Mouse (Mus musculus) limb, embryonic 11.5 days (tissue): ENCODE measurements at regions not wholly inside any gene's neighbourhood (a gene's known extent, or its start where the extent isn't known, plus 50 kb on each side); places are given as distances from the start of the nearest gene placed in this dataset.

Experiments used
- ATAC-seq: fragments of 200-750 bp; cut with Nextera tagmentation; 2 replicates; pipeline ENCODE4 v1.8.0; 2017; ENCODE audit warnings: low read depth; ENCODE audit not compliant: insufficient number of reproducible peaks, low FRiP score, low TSS enrichment
- DNase-seq: peaks from one replicate; pipeline ENCODE4 v3.0.0-alpha.2; 2015; ENCODE audit warnings: low spot score
- H3K27ac ChIP-seq: fragments of 300-500 bp; sonication (generic); replicated peaks from 2 replicates; pipeline ENCODE4 v1.5.1; 2014; ENCODE audit warnings: low read depth, mild to moderate bottlenecking, low read length
- H3K27me3 ChIP-seq: fragments of 300-500 bp; sonication (generic); 2 replicates; pipeline ENCODE4 v1.6.1; 2014; ENCODE audit warnings: mild to moderate bottlenecking, low read length, mixed read lengths; ENCODE audit not compliant: control insufficient read depth, insufficient read depth
- H3K36me3 ChIP-seq: fragments of 300-500 bp; sonication (generic); 2 replicates; pipeline ENCODE4 v1.6.1; 2014; ENCODE audit warnings: mild to moderate bottlenecking, low read length, moderate library complexity, mixed read lengths; ENCODE audit not compliant: control insufficient read depth, insufficient read depth
- H3K4me1 ChIP-seq: fragments of 300-500 bp; sonication (generic); 2 replicates; pipeline ENCODE4 v1.6.1; 2014; ENCODE audit warnings: low read length, mixed read lengths; ENCODE audit not compliant: control insufficient read depth, insufficient read depth
- H3K4me2 ChIP-seq: fragments of 300-500 bp; sonication (generic); 2 replicates; pipeline ENCODE4 v1.6.1; 2014; ENCODE audit warnings: low read depth, mild to moderate bottlenecking, moderate library complexity; ENCODE audit not compliant: severe bottlenecking
- H3K4me3 ChIP-seq: fragments of 300-500 bp; sonication (generic); 2 replicates; pipeline ENCODE4 v1.5.1; 2014; ENCODE audit warnings: low read depth, low read length
- H3K9ac ChIP-seq: fragments of 300-500 bp; sonication (generic); 2 replicates; pipeline ENCODE4 v1.6.1; 2014; ENCODE audit warnings: mild to moderate bottlenecking, low read length
- H3K9me3 ChIP-seq: fragments of 300-500 bp; sonication (generic); 2 replicates; pipeline ENCODE4 v1.6.1; 2016; ENCODE audit warnings: low read length; ENCODE audit not compliant: control insufficient read depth
- WGBS: fragments of 180-500 bp; shearing (Covaris S2); extraction: QIAGEN DNeasy Blood & Tissue Kit; methylation state at CpG from one replicate; pipeline ENCODE4 v1.1.7; 2014; 5-methylcytosine and 5-hydroxymethylcytosine counted together

DNA sequence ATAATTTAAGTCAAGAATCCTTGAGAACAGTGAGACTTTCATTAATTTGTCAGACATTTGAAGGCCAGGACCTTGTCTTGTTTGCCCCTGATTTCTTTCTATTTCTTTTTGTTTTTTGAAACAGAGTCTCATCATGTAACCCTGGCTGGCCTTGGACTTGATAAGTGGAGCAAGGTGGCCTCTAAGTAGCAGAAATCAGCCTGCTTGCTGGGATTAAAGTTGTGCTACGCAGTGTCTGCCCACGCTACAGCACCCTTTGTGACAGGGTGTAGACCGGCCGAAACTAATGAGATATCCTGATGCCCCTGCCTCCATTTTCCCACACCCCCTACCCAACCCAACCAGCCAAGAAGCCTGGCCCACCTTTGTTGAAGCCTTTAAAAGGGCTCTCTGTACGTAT lies 108.6 kb downstream of the Gja1 start:
- WGBS: 95% methylated on average over 5 of the region's 5 CpGs
- Histone ChIP-seq H3K4me1 (no peaks in the 10 kb centered on the region), H3K9ac (no peak overlapping the region), H3K4me3 (no peak overlapping the region), H3K27ac (no peak overlapping the region), H3K36me3 (no peaks in the 10 kb centered on the region), H3K9me3 (no peaks in the 10 kb centered on the region), H3K27me3 (no peaks in the 10 kb centered on the region), H3K4me2 (no peak overlapping the region)
- no peak for ATAC-seq
- DNase-seq: no peak

- no peaks in the 10 kb centered on the region for H3K36me3 ChIP-seq
- no peak overlapping the region for H3K9ac ChIP-seq
- no peak overlapping the region for H3K27ac ChIP-seq
- H3K4me2 ChIP-seq: no peak overlapping the region
- H3K4me1 ChIP-seq: no peaks in the 10 kb centered on the region
- no peaks in the 10 kb centered on the region for H3K27me3 ChIP-seq
- H3K9me3 ChIP-seq: no peaks in the 10 kb centered on the region
- 63% methylated on average over 6 of the region's 6 CpGs for WGBS
- DNase-seq (no peak), ATAC-seq (no peak)
- H3K4me3 ChIP-seq: no peak overlapping the region
These were observed 109.5 kb downstream of the Gja1 start for GRCm38 (mm10) chr10:56486584-56486983.

DNA sequence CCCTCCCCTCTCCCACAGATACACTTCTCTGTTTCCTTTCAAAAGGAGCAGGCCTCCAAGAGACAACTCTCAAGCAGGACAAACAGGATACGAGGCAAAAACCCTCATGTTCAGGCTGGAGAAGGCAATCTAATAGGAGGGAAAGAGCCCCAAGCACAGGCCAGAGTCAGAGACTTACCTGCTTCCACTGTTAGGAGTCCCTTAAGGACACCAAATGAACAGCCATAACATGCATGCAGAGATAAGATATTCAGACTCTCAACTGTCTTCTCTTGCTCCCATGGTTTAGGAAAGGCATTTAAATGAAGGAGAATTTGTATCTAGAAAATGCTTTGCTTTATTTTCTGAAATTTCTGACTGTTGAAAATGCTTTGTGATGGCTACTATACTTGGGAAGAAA lies 116.3 kb downstream of the Gja1 start:
- WGBS: 67% methylated on average over 1 of the region's 1 CpGs
- no peak overlapping the region for H3K9ac ChIP-seq
- no peak overlapping the region for H3K4me2 ChIP-seq

GRCm38 (mm10) chr10:56495352-56495751 lies 118.2 kb downstream of the Gja1 start:
- H3K9ac ChIP-seq: no peak overlapping the region
- H3K4me2 ChIP-seq: no peak overlapping the region
- DNase-seq: no peak
- H3K4me3 ChIP-seq: no peak overlapping the region
- 61% methylated on average over 4 of the region's 4 CpGs for WGBS
- H3K27me3 ChIP-seq: no peaks in the 10 kb centered on the region
- H3K4me1 ChIP-seq: no peaks in the 10 kb centered on the region
- no peak overlapping the region for H3K27ac ChIP-seq
- no peak for ATAC-seq
- H3K9me3 ChIP-seq: no peaks in the 10 kb centered on the region
- no peaks in the 10 kb centered on the region for H3K36me3 ChIP-seq

More for the DNA sequence above, 116.3 kb downstream of the Gja1 start:
- Histone ChIP-seq H3K9me3 (no peaks in the 10 kb centered on the region), H3K4me1 (no peaks in the 10 kb centered on the region), H3K27ac (no peak overlapping the region), H3K27me3 (no peaks in the 10 kb centered on the region), H3K36me3 (no peaks in the 10 kb centered on the region), H3K4me3 (no peak overlapping the region)
- DNase-seq (no peak), ATAC-seq (no peak)

DNA sequence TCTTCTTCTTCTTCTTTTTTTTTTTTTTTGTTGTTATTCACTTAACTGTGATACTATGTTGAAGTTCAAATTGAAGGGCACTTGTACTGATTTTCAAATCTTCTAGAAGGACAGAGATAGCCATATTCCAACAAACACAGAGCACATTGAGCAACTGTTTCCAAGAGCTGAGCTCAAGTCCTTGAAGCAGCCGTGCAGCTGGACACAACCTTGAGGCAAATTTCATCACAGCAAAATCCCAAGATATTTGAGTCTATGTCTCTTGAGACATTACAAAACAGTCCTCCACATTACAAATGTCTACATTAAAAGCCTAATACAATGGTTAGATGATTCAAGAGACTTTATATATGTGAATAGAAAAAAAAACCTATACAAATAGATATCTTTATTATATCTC lies 141.9 kb downstream of the Gja1 start:
- no peaks in the 10 kb centered on the region for H3K4me1 ChIP-seq
- no peaks in the 10 kb centered on the region for H3K27me3 ChIP-seq
- no peak for ATAC-seq
- H3K9ac ChIP-seq: no peak overlapping the region
- no peak overlapping the region for H3K4me2 ChIP-seq
- no peak overlapping the region for H3K27ac ChIP-seq
- H3K36me3 ChIP-seq: no peaks in the 10 kb centered on the region
- no peaks in the 10 kb centered on the region for H3K9me3 ChIP-seq
- 98% methylated on average over 1 of the region's 1 CpGs for WGBS
- DNase-seq: no peak
- no peak overlapping the region for H3K4me3 ChIP-seq

DNA sequence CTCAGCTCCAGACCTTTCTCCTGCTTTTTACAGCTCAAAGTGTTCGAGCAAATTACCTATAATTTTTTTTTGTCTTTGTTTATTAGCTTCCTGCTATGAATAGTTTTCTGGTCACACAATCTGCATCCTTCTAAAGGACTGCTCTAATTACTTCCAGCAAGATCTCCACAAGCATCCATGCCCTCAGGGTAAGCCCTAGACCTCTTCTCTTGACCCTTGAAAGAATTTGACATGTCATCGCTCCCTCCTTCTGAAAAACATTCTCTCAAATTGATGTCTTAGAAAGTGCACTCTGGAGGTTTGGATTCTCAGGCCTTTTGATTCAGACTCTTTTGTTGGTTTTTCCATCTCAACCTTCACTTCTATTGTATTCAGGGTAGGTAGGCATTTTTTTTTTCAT lies 148.7 kb downstream of the Gja1 start:
- Histone ChIP-seq H3K36me3 (peaks cover 2% of the 10 kb centered on the region; the same call in 1 of the 2 replicates), H3K9me3 (no peaks in the 10 kb centered on the region), H3K4me3 (no peak overlapping the region), H3K27ac (no peak overlapping the region), H3K4me1 (no peaks in the 10 kb centered on the region), H3K9ac (no peak overlapping the region), H3K4me2 (no peak overlapping the region), H3K27me3 (no peaks in the 10 kb centered on the region)
- no peak for ATAC-seq
- 40% methylated on average over 2 of the region's 2 CpGs for WGBS
- DNase-seq: no peak

GRCm38 (mm10) chr10:56537091-56537490 lies 160.0 kb downstream of the Gja1 start:
- ATAC-seq (no peak), DNase-seq (no peak)
- Histone ChIP-seq H3K4me2 (no peak overlapping the region), H3K36me3 (no peaks in the 10 kb centered on the region), H3K27ac (no peak overlapping the region), H3K4me3 (no peak overlapping the region), H3K27me3 (no peaks in the 10 kb centered on the region), H3K9me3 (no peaks in the 10 kb centered on the region), H3K4me1 (no peaks in the 10 kb centered on the region), H3K9ac (no peak overlapping the region)
- WGBS: 62% methylated on average over 4 of the region's 4 CpGs

DNA sequence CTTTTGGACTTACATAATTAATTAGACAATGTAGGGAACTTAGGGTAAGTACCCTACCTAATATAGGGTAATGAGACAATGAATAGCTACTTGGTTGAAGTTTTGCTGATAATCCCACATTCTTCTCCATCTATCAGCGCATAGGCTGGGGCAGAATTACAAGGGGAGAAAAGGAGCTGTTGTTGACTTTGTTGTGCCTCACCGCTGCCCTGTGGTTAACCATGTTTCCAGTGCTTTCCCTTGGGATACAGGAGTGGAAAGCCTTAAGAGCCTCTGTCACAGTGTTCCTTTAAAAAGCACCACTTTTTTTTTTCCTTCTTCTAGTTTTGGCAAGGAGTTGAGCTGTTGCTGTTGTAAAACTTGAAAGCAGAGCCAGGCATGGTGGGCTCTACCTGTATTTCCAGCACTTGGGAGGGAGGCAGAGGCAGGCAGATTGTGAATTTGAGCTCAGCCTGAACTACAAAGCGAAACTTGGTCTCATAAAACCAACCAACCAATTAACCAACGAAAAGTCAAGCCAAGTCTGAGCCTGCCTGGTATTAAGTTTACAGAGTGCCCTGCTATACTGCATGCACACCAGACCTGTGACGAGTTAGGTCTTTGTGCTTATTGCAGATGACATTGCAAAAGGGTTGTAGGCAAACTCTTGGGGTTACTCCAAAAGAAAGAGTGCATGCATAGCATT lies 162.8 kb downstream of the Gja1 start:
- Histone ChIP-seq H3K27ac (peak overlapping the region; percentile 38; the same call in 1 of the 2 replicates), H3K4me3 (no peak overlapping the region), H3K9me3 (no peaks in the 10 kb centered on the region), H3K4me2 (no peak overlapping the region), H3K9ac (no peak overlapping the region), H3K27me3 (no peaks in the 10 kb centered on the region), H3K36me3 (no peaks in the 10 kb centered on the region), H3K4me1 (no peaks in the 10 kb centered on the region)
- WGBS: 46% methylated on average over 5 of the region's 5 CpGs
- DNase-seq (peak; percentile 51), ATAC-seq (peak; percentile 67)

GRCm38 (mm10) chr10:56542106-56542505 lies 165.0 kb downstream of the Gja1 start:
- no peak for DNase-seq
- Histone ChIP-seq H3K27ac (no peak overlapping the region), H3K4me2 (no peak overlapping the region), H3K4me1 (no peaks in the 10 kb centered on the region), H3K9me3 (no peaks in the 10 kb centered on the region), H3K36me3 (no peaks in the 10 kb centered on the region), H3K9ac (no peak overlapping the region), H3K27me3 (no peaks in the 10 kb centered on the region), H3K4me3 (no peak overlapping the region)
- WGBS: 71% methylated on average over 3 of the region's 3 CpGs
- ATAC-seq: no peak
